Mouse (Mus musculus) neural tube, embryonic 15.5 days (tissue): ENCODE measurements at regions not wholly inside any gene's neighbourhood (a gene's known extent, or its start where the extent isn't known, plus 50 kb on each side); places are given as distances from the start of the nearest gene placed in this dataset.
A peak's percentile ranks its signal among the peaks of the same experiment; 100 is the strongest.
"Not testable (repeated sequence)": the region's sequence is repeated elsewhere in the genome, so short reads cannot be mapped to it uniquely, and the experiment has no call there.

ENCODE experiments used
- ATAC-seq: fragments of 200-750 bp; cut with Nextera tagmentation; 2 replicates; pipeline ENCODE4 v1.8.0; 2017; ENCODE audit warnings: mild to moderate bottlenecking, moderate TSS enrichment, moderate library complexity; ENCODE audit not compliant: low FRiP score
- H3K27ac ChIP-seq: fragments of 300-500 bp; sonication (generic); replicated peaks from 2 replicates; pipeline ENCODE4 v1.5.1; 2015; ENCODE audit warnings: mild to moderate bottlenecking, inconsistent platforms
- H3K27me3 ChIP-seq: fragments of 300-500 bp; sonication (generic); replicated peaks from 2 replicates; pipeline ENCODE4 v1.6.1; 2015; ENCODE audit warnings: inconsistent platforms
- H3K36me3 ChIP-seq: fragments of 300-500 bp; sonication (generic); 2 replicates; pipeline ENCODE4 v1.6.1; 2015; ENCODE audit warnings: inconsistent platforms
- H3K4me1 ChIP-seq: fragments of 300-500 bp; sonication (generic); 2 replicates; pipeline ENCODE4 v1.6.1; 2015; ENCODE audit warnings: inconsistent platforms
- H3K4me2 ChIP-seq: fragments of 300-500 bp; sonication (generic); 2 replicates; pipeline ENCODE4 v1.6.1; 2015; ENCODE audit warnings: inconsistent platforms, mild to moderate bottlenecking, moderate library complexity
- H3K4me3 ChIP-seq: fragments of 300-500 bp; sonication (generic); replicated peaks from 2 replicates; pipeline ENCODE4 v1.5.1; 2015; ENCODE audit warnings: mild to moderate bottlenecking, inconsistent platforms
- H3K9ac ChIP-seq: fragments of 300-500 bp; sonication (generic); replicated peaks from 2 replicates; pipeline ENCODE4 v1.6.1; 2015; ENCODE audit warnings: mild to moderate bottlenecking, inconsistent platforms
- H3K9me3 ChIP-seq: fragments of 300-500 bp; sonication (generic); replicated peaks from 2 replicates; pipeline ENCODE4 v1.6.1; 2016; ENCODE audit warnings: inconsistent platforms
- WGBS: fragments of 180-500 bp; shearing (Covaris S2); methylation state at CpG from one replicate; pipeline ENCODE4 v1.1.7; 2015; ENCODE audit warnings: mixed read lengths; 5-methylcytosine and 5-hydroxymethylcytosine counted together

DNA sequence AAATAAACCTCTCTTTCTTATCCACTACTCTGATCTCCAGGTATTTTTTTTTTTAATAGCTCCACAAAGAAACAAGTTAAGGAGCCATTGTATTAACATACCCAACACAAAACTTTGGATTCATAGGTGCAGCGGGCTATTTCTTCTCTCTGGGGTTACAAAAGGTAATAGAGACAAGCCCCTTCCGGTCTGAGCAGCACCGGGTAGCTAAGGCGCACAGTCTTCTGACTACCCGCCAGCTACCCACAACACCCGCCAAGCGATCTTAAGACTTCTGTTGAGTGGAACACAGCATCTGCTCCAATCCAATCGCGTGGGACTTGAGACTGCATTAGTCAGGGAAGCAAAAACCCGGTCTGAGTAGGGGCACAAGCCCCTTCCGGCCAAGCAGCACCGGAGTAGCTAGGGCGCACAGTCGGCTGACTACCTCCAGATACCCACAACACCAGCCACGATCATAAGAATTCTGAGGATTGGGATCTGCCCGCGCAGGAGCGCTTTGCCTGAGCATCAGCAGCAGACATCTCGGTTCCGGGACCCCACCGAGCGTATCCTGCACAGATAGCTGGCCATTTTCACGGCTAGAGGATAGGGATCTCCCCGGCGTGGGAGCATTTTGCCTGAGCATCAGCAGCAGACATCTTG lies 2463.9 kb downstream of the Gm37988 start:
- not testable (repeated sequence) for ATAC-seq, H3K4me1 ChIP-seq, H3K36me3 ChIP-seq, H3K9me3 ChIP-seq, H3K4me2 ChIP-seq, H3K27me3 ChIP-seq, H3K9ac ChIP-seq, H3K4me3 ChIP-seq, H3K27ac ChIP-seq
- 87% methylated on average over 25 of the region's 25 CpGs for WGBS

DNA sequence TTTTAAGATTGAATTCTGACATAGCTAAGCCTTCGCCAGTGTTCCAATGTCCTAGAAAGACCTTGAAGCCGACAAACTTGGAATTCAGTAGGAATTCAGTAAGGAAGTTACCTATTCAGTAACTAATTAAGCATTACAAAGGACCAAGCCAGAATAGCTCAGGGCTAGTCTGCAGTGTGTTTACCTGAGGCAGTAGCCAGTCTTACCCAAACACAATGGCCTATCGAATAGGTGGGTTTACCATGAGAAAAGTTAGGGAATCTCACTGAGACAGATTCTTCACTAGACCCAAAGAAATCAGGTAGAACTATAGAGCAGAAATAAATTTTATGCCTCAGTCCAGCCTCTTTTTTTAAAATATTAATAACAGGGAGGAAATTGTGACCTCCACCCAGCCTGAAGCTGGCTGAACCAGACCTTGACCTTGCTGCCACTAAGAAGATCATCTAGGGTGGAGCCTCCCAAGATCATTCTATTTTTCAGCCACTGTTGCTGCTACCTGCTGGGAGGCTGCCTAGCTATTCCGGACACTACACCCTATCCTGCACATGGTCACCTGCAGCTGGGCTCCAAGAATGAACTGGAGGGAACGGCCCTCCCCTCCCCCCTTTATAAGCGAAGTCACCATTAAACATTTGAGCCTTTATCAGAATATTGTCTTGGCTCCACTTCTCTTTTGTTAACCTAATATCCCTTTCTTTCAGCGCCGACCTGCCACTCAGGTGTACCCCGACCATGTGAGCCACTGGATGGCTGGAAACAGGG lies 2491.4 kb downstream of the Gm37988 start:
- not testable (repeated sequence) for H3K4me2 ChIP-seq, H3K4me1 ChIP-seq, H3K9ac ChIP-seq, H3K4me3 ChIP-seq, H3K9me3 ChIP-seq, H3K36me3 ChIP-seq, ATAC-seq, H3K27me3 ChIP-seq, H3K27ac ChIP-seq
- WGBS, result 90% methylated on average over 9 of the region's 9 CpGs

DNA sequence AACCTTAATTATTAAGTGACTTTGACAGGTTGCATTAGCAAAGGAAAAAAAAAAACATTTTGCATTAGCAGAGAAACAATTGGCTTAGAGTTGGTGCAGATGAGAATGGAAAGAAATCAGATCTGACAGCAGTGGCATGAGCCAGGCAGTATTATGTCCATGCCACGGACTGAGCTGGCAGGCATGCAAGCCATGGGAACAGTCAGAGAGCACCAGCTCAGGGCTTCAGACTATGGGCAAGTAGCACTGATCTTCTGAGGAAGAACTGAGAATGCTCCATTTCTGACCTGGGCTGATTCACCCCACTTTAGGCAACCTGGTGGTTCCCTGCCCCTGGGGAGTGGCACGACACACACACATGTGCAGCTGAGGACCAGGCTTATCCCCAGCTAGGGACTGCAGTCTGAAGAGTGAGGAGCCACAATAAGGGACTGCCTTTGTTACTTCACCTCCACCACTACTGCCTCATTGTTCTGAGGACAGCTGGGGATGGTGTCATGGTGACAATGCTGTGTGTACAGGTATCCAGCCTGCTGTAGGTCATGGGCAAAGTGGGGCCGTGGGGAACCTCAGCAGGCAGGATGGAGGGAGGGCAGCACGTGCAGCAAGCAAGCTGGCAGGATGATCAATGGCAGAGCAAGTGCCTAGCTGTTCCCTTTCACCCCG lies 2501.4 kb downstream of the Gm37988 start:
- ATAC-seq, result no peak
- Histone ChIP-seq H3K4me2 (no peak overlapping the region), H3K27ac (no peak overlapping the region), H3K4me3 (no peak overlapping the region), H3K4me1 (0 out of 2 replicates have a peak, but pooled peaks cover 3% of the 10 kb centered on the region), H3K36me3 (no peaks in the 10 kb centered on the region), H3K27me3 (no peaks in the 10 kb centered on the region), H3K9me3 (no peaks in the 10 kb centered on the region), H3K9ac (no peak overlapping the region)
- WGBS, result 28% methylated on average over 5 of the region's 5 CpGs

DNA sequence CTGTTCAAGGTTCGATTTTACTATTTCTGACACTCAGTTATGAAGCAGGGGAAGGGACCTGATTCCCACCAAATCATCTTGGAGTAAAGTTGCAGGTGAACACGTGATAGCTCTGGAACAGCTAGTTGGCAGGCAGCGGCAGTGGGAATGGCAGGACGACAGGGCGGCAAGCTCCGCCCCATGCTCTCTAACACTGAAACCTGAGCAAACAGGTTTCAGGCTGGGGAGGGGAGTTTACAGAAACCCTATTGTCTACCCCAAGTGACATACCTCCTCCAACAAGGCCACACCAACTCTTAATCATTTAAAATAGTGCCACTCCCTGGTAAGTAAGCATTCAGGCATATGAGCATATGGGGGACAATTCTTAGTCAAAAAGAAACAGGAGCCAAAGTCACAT lies 2504.7 kb downstream of the Gm37988 start:
- not testable (repeated sequence) for H3K4me2 ChIP-seq, H3K9ac ChIP-seq, ATAC-seq, H3K9me3 ChIP-seq, H3K27me3 ChIP-seq, H3K27ac ChIP-seq, H3K4me3 ChIP-seq, H3K4me1 ChIP-seq, H3K36me3 ChIP-seq
- WGBS, result 73% methylated on average over 6 of the region's 6 CpGs

DNA sequence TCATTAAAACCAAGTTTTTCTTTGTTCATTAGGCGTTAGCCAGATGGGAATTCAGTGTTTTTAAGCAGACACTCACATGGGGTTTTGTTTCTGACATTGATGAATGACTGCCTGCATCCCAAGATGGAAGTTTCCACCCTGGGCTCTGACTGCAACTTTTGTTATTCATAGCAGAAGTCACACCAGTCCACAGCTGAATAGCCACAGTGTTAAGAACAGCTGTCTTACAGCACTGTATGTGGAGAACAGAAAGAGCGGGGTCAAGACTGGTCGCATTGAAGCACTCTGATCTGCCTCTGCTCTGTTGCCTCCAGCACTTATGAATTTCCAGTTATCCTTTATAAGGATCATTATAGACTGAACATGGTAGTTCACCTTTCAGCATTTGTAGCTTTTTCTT lies 2505.8 kb downstream of the Gm37988 start:
- H3K4me1 ChIP-seq, result 0 out of 2 replicates have a peak, but pooled peaks cover 3% of the 10 kb centered on the region
- no peaks in the 10 kb centered on the region for H3K9me3 ChIP-seq
- H3K4me3 ChIP-seq, result no peak overlapping the region
- no peak for ATAC-seq
- no peak overlapping the region for H3K4me2 ChIP-seq
- H3K27me3 ChIP-seq, result no peaks in the 10 kb centered on the region
- no peak overlapping the region for H3K27ac ChIP-seq
- no peak overlapping the region for H3K9ac ChIP-seq
- no peaks in the 10 kb centered on the region for H3K36me3 ChIP-seq
- WGBS, result 13% methylated on average over 3 of the region's 3 CpGs

DNA sequence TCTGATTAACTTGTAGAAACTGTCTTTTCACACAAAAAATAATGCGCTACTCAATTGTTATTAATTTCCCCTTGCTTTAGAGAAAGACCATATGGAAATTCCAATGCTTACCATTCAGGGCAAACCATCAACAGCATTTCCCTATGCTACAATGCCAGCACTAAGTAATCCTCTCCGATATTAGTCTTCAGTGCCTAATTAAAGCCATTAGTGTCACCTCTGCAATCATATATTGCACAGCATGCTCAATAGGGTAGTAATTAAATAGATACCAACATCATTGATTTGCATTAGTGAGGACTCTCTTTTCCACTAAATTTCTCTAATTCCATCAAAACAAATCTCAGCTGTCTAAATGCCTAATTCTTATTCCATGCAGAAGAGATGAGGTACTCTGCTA lies 2511.2 kb downstream of the Gm37988 start:
- H3K27ac ChIP-seq, result no peak overlapping the region
- peak; percentile 88 for ATAC-seq

DNA sequence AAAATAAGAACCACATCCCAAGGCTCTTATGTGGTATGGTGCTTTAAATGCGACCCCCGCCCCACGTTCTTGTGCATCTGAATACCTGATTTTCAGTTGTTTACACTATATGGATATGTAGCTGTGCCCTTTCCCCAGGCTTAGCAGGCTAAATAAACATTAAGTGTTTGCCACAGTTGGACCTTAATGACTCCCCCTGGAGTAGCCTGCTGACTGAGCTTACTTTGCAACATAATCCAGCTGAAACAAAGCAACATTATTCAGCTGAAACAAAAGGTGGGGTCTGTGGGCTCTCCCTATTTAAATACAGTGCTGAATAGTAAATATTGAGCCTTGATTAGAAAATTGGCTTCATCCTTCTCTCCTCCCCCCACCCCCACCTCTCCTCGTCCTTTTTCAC lies 2511.6 kb downstream of the Gm37988 start:
- Histone ChIP-seq H3K36me3 (no peaks in the 10 kb centered on the region), H3K27ac (no peak overlapping the region), H3K4me1 (peaks cover 7% of the 10 kb centered on the region), H3K4me2 (no peak overlapping the region), H3K4me3 (no peak overlapping the region), H3K9me3 (no peaks in the 10 kb centered on the region), H3K9ac (no peak overlapping the region), H3K27me3 (no peaks in the 10 kb centered on the region)
- ATAC-seq, result peak; percentile 74
- whole genome bisulfite sequencing, result 20% methylated on average over 4 of the region's 4 CpGs

More for the DNA sequence above, 2511.2 kb downstream of the Gm37988 start:
- Histone ChIP-seq H3K4me1 (peaks cover 7% of the 10 kb centered on the region), H3K9ac (no peak overlapping the region), H3K4me2 (no peak overlapping the region), H3K36me3 (no peaks in the 10 kb centered on the region), H3K9me3 (no peaks in the 10 kb centered on the region), H3K4me3 (no peak overlapping the region), H3K27me3 (no peaks in the 10 kb centered on the region)
- WGBS, result 39% methylated on average over 2 of the region's 2 CpGs
